Mouse (Mus musculus) C2C12 (cell line): ENCODE data around the gene Tac1.

Experiments used
- CTCF ChIP-seq: IDR thresholded peaks from one replicate; pipeline ENCODE4 v1.5.1; 2011; ENCODE audit not compliant: control insufficient read depth, insufficient read depth, insufficient read length
- MAX ChIP-seq: IDR thresholded peaks from one replicate; pipeline ENCODE4 v1.6.1; 2011; ENCODE audit warnings: mild to moderate bottlenecking, control low read depth
- USF1 ChIP-seq: IDR thresholded peaks from one replicate; pipeline ENCODE4 v1.6.1; 2011; ENCODE audit warnings: low read depth, mild to moderate bottlenecking, control low read depth, moderate library complexity

- TF ChIP-seq CTCF, result no peak
- no peak for TF ChIP-seq USF1
- no peak for TF ChIP-seq MAX
These were observed at the start of gene Tac1 for GRCm38 (mm10) chr6:7554829-7555391.
